Mouse (Mus musculus) intestine, postnatal 0 days (tissue): Measurements from ENCODE around the gene Mipep. TPM values are rescaled to one million over a fixed set of nuclear protein-coding genes. Genes with fewer than 3 reads are reported as not detected.
A peak's percentile ranks its signal among the peaks of the same experiment; 100 is the strongest.

Experiments
- ATAC-seq: fragments of 200-750 bp; cut with Nextera tagmentation; 2 replicates; pipeline ENCODE4 v1.8.0; 2017; ENCODE audit warnings: mild to moderate bottlenecking, moderate TSS enrichment, moderate library complexity
- H3K27ac ChIP-seq: fragments of 300-500 bp; sonication (generic); 2 replicates; pipeline ENCODE4 v1.5.1; 2014; ENCODE audit warnings: mild to moderate bottlenecking, low read depth, low read length, moderate library complexity
- H3K27me3 ChIP-seq: fragments of 300-500 bp; sonication (generic); replicated peaks from 2 replicates; pipeline ENCODE4 v1.6.1; 2014; ENCODE audit warnings: low read length, mixed read lengths; ENCODE audit not compliant: control insufficient read depth, insufficient read depth
- H3K36me3 ChIP-seq: fragments of 300-500 bp; sonication (generic); 2 replicates; pipeline ENCODE4 v1.6.1; 2014; ENCODE audit warnings: mild to moderate bottlenecking, moderate library complexity; ENCODE audit not compliant: control insufficient read depth, insufficient read depth
- H3K4me1 ChIP-seq: fragments of 300-500 bp; sonication (generic); replicated peaks from 2 replicates; pipeline ENCODE4 v1.6.1; 2014; ENCODE audit warnings: antibody characterized with exemption, low read length, mixed read lengths; ENCODE audit not compliant: control insufficient read depth, insufficient read depth
- H3K4me2 ChIP-seq: fragments of 300-500 bp; sonication (generic); replicated peaks from 2 replicates; pipeline ENCODE4 v1.6.1; 2014; ENCODE audit warnings: low read depth, mild to moderate bottlenecking, moderate library complexity
- H3K4me3 ChIP-seq: fragments of 300-500 bp; sonication (generic); 2 replicates; pipeline ENCODE4 v1.5.1; 2014; ENCODE audit warnings: low read depth, low read length
- H3K9ac ChIP-seq: fragments of 300-500 bp; sonication (generic); 2 replicates; pipeline ENCODE4 v1.6.1; 2014; ENCODE audit warnings: mild to moderate bottlenecking, low read depth, low read length
- H3K9me3 ChIP-seq: fragments of 300-500 bp; sonication (generic); 2 replicates; pipeline ENCODE4 v1.6.1; 2016; ENCODE audit warnings: mixed run types; ENCODE audit not compliant: control insufficient read depth
- CTCF ChIP-seq: sonication (generic); IDR thresholded peaks from 2 replicates; pipeline ENCODE4 v1.5.1; 2016; ENCODE audit warnings: low read depth, mild to moderate bottlenecking, control low read depth, antibody characterized with exemption, moderate library complexity
- WGBS: fragments of 180-500 bp; shearing (Covaris S2); extraction: QIAGEN DNeasy Blood & Tissue Kit; methylation state at CpG from one replicate; pipeline ENCODE4 v1.1.7; 2014; 5-methylcytosine and 5-hydroxymethylcytosine counted together
- polyA plus RNA-seq: library from polyadenylated mRNA; unstranded; fragments of >200 nt; fragmentation: Nextera tagmentation; extraction: Ambion mirVana; gene quantifications from 2 replicates; pipeline ENCODE4 v1.2.1, GENCODE M21; 2015

The Mipep gene
- polyA plus RNA-seq, 1 experiment from 2014 or later = 7.0 TPM

DNA sequence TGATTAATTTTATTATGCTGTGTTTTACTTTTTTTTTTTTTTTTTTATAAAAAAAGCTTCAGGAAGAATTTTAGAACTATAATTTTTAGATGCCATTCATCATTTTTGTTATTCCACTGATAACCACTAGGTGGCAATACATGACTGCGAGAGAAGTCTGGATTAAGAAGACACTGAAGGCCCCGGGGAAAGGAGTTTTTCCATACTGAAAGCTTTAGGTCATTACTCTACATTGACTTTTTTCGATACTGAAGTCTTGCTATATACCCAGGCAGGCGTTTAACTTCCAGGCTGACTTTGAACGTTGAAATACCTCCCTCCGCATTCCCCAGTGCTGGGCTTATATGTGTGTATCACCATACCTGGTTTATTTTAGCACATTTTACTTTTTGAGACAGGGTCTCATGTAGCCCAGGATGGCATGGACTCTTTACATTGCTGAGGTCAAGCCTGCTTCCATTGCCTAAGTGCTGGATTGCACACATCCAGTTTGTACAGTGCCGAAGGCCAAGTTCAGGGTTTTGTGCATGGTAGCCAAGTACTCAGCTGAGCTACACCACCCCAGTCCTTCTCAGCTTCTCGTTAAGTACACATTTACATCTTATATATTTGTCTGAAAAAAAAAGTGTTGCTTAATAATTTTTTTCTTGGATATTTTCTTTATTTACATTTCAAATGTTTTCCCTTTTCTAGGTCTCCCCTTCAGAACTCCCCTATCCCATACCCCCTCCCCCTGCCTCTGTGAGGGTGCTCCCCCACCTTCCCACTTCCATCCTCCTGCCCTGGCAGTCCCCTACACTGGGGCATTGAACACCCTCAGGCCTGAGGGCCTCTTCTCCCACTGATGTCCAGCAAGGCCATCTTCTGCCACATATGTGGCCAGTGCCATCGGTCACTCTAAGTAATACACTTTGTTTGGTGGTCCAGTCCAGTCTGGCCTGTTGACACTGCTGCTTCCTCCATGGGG, 15.7 kb downstream of the Mipep start:
- Histone ChIP-seq H3K9ac (no peak overlapping the region), H3K36me3 (peaks cover 19% of the 10 kb centered on the region), H3K4me3 (no peak overlapping the region), H3K27me3 (no peaks in the 10 kb centered on the region), H3K9me3 (no peaks in the 10 kb centered on the region), H3K4me1 (no peaks in the 10 kb centered on the region), H3K27ac (no peak overlapping the region), H3K4me2 (no peak overlapping the region)
- ATAC-seq = no peak
- TF ChIP-seq CTCF = peak; percentile 81
- 49% methylated on average over 9 of the region's 9 CpGs for WGBS

DNA sequence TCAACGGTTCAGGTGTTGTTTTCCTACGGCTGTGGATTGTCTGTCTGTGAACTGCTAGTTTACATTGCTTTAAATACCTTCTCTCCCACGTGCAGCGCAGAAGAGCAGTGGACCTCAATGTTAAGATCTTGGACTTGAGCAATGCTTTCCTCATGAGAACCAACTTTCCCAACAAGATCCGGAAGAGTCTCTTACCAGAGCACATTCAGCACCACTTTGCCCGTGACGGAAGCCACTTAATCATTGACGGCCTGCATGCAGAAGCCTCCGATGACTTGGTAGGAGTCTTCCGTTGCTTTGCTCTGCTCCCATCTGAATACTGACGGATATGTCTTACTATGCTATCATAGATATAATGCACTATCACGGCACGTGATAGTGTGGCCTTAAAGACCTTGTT, 17.7 kb downstream of the Mipep start:
- WGBS = 88% methylated on average over 13 of the region's 13 CpGs
- H3K9me3 ChIP-seq = no peaks in the 10 kb centered on the region
- no peak for ATAC-seq
- no peak overlapping the region for H3K9ac ChIP-seq
- H3K36me3 ChIP-seq = peaks cover 13% of the 10 kb centered on the region
- H3K4me3 ChIP-seq = no peak overlapping the region
- TF ChIP-seq CTCF = no peak
- H3K27me3 ChIP-seq = no peaks in the 10 kb centered on the region
- H3K4me2 ChIP-seq = no peak overlapping the region
- H3K4me1 ChIP-seq = no peaks in the 10 kb centered on the region
- no peak overlapping the region for H3K27ac ChIP-seq

DNA sequence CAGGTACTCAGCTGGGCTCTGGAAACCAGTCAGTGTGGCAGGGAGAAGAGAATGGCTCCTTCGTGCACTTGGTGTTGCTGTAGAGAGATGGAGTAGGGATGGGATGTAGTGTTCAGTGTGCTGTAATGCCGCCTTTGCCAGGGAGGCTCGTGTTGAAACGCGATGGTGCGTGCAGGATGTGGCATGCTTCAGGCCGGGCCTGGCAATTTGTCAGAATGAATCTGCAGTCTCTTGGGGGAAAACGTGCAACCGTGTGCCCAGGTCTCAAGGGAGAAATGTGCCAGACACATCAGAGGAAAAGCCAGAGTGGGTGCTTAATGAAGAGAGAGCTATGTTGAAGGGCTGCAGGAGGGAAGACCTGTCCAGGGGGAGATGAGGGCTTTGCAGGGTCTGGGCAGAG, 20.6 kb downstream of the Mipep start:
- Histone ChIP-seq H3K27me3 (no peaks in the 10 kb centered on the region), H3K27ac (no peak overlapping the region), H3K36me3 (peaks cover 7% of the 10 kb centered on the region), H3K4me3 (no peak overlapping the region), H3K9me3 (no peaks in the 10 kb centered on the region), H3K4me1 (no peaks in the 10 kb centered on the region), H3K9ac (no peak overlapping the region), H3K4me2 (no peak overlapping the region)
- TF ChIP-seq CTCF = no peak
- WGBS = 88% methylated on average over 9 of the region's 9 CpGs
- ATAC-seq = no peak

DNA sequence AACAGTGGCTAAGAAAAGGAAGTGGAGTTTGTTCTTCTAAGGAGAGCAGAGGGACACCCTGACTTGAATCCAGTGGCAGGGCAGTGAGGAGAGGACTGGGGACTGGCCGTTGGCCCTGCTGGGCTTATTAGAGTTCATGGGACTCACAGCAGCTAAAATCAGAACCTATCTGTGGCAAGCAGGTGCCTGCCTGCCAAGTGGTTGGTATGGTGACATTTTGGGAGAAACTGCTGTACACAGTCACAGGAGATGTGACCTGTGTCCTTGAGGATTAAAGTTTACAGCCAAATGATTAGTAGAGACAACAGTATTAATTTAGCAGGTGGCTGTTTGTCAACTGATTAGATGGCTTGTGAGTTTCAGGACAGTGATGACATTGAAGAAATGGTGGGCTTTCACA, 21.5 kb downstream of the Mipep start:
- WGBS = 68% methylated on average over 1 of the region's 1 CpGs
- no peak overlapping the region for H3K27ac ChIP-seq
- no peak overlapping the region for H3K4me3 ChIP-seq
- H3K9me3 ChIP-seq = no peaks in the 10 kb centered on the region
- no peak for ATAC-seq
- H3K36me3 ChIP-seq = peaks cover 14% of the 10 kb centered on the region
- TF ChIP-seq CTCF = no peak
- no peaks in the 10 kb centered on the region for H3K27me3 ChIP-seq
- no peak overlapping the region for H3K9ac ChIP-seq
- no peaks in the 10 kb centered on the region for H3K4me1 ChIP-seq
- H3K4me2 ChIP-seq = no peak overlapping the region

DNA sequence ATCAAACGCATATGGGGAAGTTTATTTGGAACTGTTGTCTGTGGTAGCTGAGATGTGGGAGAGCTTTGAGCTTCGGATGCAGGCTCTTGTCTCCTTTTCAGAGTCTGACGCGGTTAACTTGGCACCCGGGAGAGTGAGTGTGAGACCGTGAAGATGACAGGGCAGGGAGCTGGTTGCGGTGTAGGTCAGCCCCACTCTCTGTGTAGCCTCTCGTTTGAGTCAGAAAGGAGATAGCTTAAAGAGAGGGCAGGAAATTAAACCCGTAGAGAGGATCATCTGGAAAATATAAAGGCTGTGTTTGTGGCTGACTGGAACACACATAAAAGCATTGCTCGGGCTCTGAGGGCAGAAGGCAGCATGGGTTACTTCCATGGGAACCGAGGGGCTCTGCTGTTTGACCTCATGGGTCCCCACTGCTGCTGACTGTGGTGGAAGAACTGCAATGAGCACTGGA, 22.5 kb downstream of the Mipep start:
- Histone ChIP-seq H3K4me1 (no peaks in the 10 kb centered on the region), H3K9me3 (no peaks in the 10 kb centered on the region), H3K27ac (no peak overlapping the region), H3K9ac (no peak overlapping the region), H3K4me3 (no peak overlapping the region), H3K27me3 (no peaks in the 10 kb centered on the region), H3K4me2 (no peak overlapping the region), H3K36me3 (peaks cover 14% of the 10 kb centered on the region)
- 60% methylated on average over 11 of the region's 11 CpGs for WGBS
- TF ChIP-seq CTCF = no peak
- no peak for ATAC-seq

DNA sequence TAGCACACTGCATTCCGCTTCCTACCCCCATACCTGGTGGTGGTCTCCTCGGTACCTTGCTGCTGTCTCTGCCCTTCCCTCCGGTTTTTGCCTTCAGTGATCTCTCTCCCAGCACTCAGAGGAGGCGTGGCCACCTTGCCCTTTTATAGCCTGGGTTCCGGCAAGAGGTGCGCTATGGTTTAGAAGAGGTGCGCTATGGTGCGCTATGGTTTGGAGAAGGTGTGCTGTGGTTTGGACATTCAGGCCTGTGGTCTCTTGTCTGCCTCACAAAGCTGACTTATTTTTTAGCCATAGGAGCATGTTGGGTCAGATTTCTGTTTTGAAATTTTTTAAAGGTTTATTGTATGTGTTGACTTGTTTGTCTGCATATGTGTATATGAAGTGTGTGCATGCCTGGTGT, 25.5 kb downstream of the Mipep start:
- no peaks in the 10 kb centered on the region for H3K4me1 ChIP-seq
- no peak for TF ChIP-seq CTCF
- H3K4me3 ChIP-seq = no peak overlapping the region
- H3K27ac ChIP-seq = no peak overlapping the region
- H3K36me3 ChIP-seq = peaks cover 19% of the 10 kb centered on the region; the same call in 1 of the 2 replicates
- ATAC-seq = no peak
- 87% methylated on average over 8 of the region's 8 CpGs for WGBS
- no peak overlapping the region for H3K9ac ChIP-seq
- no peaks in the 10 kb centered on the region for H3K27me3 ChIP-seq
- no peaks in the 10 kb centered on the region for H3K9me3 ChIP-seq
- H3K4me2 ChIP-seq = no peak overlapping the region
